Mouse (Mus musculus) MEL (cell line): ENCODE data around the gene 2410004B18Rik. TPM values are rescaled to one million over a fixed set of nuclear protein-coding genes. Genes with fewer than 3 reads are reported as not detected.

Experiments
- DNase-seq: peaks from one replicate; pipeline ENCODE4 v3.0.0; 2011; ENCODE audit warnings: low read depth, low spot score
- H3K27ac ChIP-seq: 2 replicates; pipeline ENCODE4 v1.5.1; 2012; ENCODE audit warnings: low read depth, mild to moderate bottlenecking, control low read depth, low read length, moderate library complexity; ENCODE audit not compliant: control insufficient read depth
- H3K27me3 ChIP-seq, 2 experiments: fragments of 150-350 bp in 1 of 2; sonication (generic) in 1 of 2; 2 replicates each; pipeline ENCODE4 v1.6.1; 2012; ENCODE audit warnings: low read length in 2 of 2, mild to moderate bottlenecking in 2 of 2, improper control_type of control experiment in 1 of 2, moderate library complexity in 1 of 2; ENCODE audit not compliant: insufficient read depth in 2 of 2, control insufficient read depth in 1 of 2
- H3K36me3 ChIP-seq, 2 experiments: 2 replicates each; pipeline ENCODE4 v1.6.1; 2012 to 2014; ENCODE audit warnings: low read length in 2 of 2, improper control_type of control experiment in 1 of 2, inconsistent platforms in 1 of 2, mild to moderate bottlenecking in 1 of 2; ENCODE audit not compliant: insufficient read depth in 2 of 2, control insufficient read depth in 1 of 2
- H3K4me1 ChIP-seq, 2 experiments: fragments of 150-350 bp in 1 of 2; sonication (generic) in 1 of 2; 2 replicates each; pipeline ENCODE4 v1.6.1; 2012; ENCODE audit warnings: low read length in 2 of 2, improper control_type of control experiment in 1 of 2, mild to moderate bottlenecking in 1 of 2; ENCODE audit not compliant: insufficient read depth in 2 of 2, control insufficient read depth in 1 of 2
- H3K4me3 ChIP-seq, 2 experiments: fragments of 150-350 bp in 1 of 2; sonication (generic) in 1 of 2; 2 replicates each; pipeline ENCODE4 v1.5.1; 2012; ENCODE audit warnings: low read depth in 2 of 2, low read length in 2 of 2, mild to moderate bottlenecking in 2 of 2, moderate library complexity in 2 of 2, control low read depth in 1 of 2, improper control_type of control experiment in 1 of 2; ENCODE audit not compliant: control insufficient read depth in 1 of 2, insufficient read depth in 1 of 2
- H3K79me2 ChIP-seq: 2 replicates; pipeline ENCODE4 v1.6.1; 2012; ENCODE audit warnings: mild to moderate bottlenecking, low read length, moderate library complexity; ENCODE audit not compliant: control insufficient read depth, poor library complexity, insufficient read depth
- H3K9ac ChIP-seq: 2 replicates; pipeline ENCODE4 v1.6.1; 2012; ENCODE audit warnings: low read depth, mild to moderate bottlenecking, control low read depth, low read length, moderate library complexity; ENCODE audit not compliant: control insufficient read depth, poor library complexity, severe bottlenecking
- H3K9me3 ChIP-seq: fragments of 150-350 bp; sonication (generic); replicated peaks from 2 replicates; pipeline ENCODE4 v1.6.1; 2012; ENCODE audit warnings: mild to moderate bottlenecking, low read length, improper control_type of control experiment, moderate library complexity; ENCODE audit not compliant: insufficient read depth
- CHD1 ChIP-seq: IDR thresholded peaks from 2 replicates; pipeline ENCODE4 v1.6.1; 2012; ENCODE audit warnings: low read depth, mild to moderate bottlenecking, inconsistent platforms, low read length, improper control_type of control experiment
- CHD2 ChIP-seq: IDR thresholded peaks from 2 replicates; pipeline ENCODE4 v1.6.1; 2011; ENCODE audit warnings: low read length, improper control_type of control experiment
- CTCF ChIP-seq, 3 experiments: IDR thresholded peaks in 2 of 3; conservative IDR thresholded peaks in 1 of 3; 2 replicates each; pipeline ENCODE4 v1.5.1; 2011 to 2012; ENCODE audit warnings: low read length in 3 of 3, low read depth in 2 of 3, mild to moderate bottlenecking in 2 of 3, improper control_type of control experiment in 1 of 3, inconsistent platforms in 1 of 3, mixed read lengths in 1 of 3, moderate library complexity in 1 of 3; ENCODE audit not compliant: control insufficient read depth in 1 of 3, insufficient read depth in 1 of 3, poor library complexity in 1 of 3, severe bottlenecking in 1 of 3
- E2F4 ChIP-seq: IDR thresholded peaks from 2 replicates; pipeline ENCODE4 v1.6.1; 2011; ENCODE audit warnings: low read depth, low read length, improper control_type of control experiment, borderline replicate concordance
- ETS1 ChIP-seq: IDR thresholded peaks from 2 replicates; pipeline ENCODE4 v1.6.1; 2012; ENCODE audit warnings: low read depth, mild to moderate bottlenecking, inconsistent platforms, low read length, improper control_type of control experiment, moderate library complexity
- KAT2A ChIP-seq: conservative IDR thresholded peaks from 2 replicates; pipeline ENCODE4 v1.6.1; 2012; ENCODE audit warnings: low read depth, low read length, improper control_type of control experiment, inconsistent platforms
- MAZ ChIP-seq: IDR thresholded peaks from 2 replicates; pipeline ENCODE4 v1.6.1; 2012; ENCODE audit warnings: low read depth, mild to moderate bottlenecking, inconsistent platforms, low read length, improper control_type of control experiment
- RAD21 ChIP-seq: IDR thresholded peaks from 2 replicates; pipeline ENCODE4 v1.6.1; 2011; ENCODE audit warnings: mild to moderate bottlenecking, low read depth, low read length, improper control_type of control experiment
- RCOR1 ChIP-seq: IDR thresholded peaks from 2 replicates; pipeline ENCODE4 v1.6.1; 2012; ENCODE audit warnings: low read depth, mild to moderate bottlenecking, inconsistent platforms, low read length, improper control_type of control experiment
- SIN3A ChIP-seq: IDR thresholded peaks from 2 replicates; pipeline ENCODE4 v1.6.1; 2012; ENCODE audit warnings: low read length, improper control_type of control experiment, inconsistent platforms
- SMC3 ChIP-seq: IDR thresholded peaks from 2 replicates; pipeline ENCODE4 v1.6.1; 2011; ENCODE audit warnings: low read depth, low read length, improper control_type of control experiment
- TBP ChIP-seq: IDR thresholded peaks from 2 replicates; pipeline ENCODE4 v1.8.0; 2011; ENCODE audit warnings: low read depth, low read length, improper control_type of control experiment
- TCF12 ChIP-seq: IDR thresholded peaks from 2 replicates; pipeline ENCODE4 v1.6.1; 2014; ENCODE audit warnings: low read depth, mild to moderate bottlenecking, inconsistent platforms, low read length, improper control_type of control experiment, moderate library complexity
- USF1 ChIP-seq: IDR thresholded peaks from 2 replicates; pipeline ENCODE4 v1.6.1; 2014; ENCODE audit warnings: low read depth, mild to moderate bottlenecking, inconsistent platforms, low read length, improper control_type of control experiment, moderate library complexity
- USF2 ChIP-seq, 2 experiments: IDR thresholded peaks; 2 replicates each; pipeline ENCODE4 v1.6.1; 2011 to 2012; ENCODE audit warnings: improper control_type of control experiment in 2 of 2, low read length in 2 of 2, borderline replicate concordance in 1 of 2, inconsistent platforms in 1 of 2, low read depth in 1 of 2, mild to moderate bottlenecking in 1 of 2; ENCODE audit not compliant: insufficient read depth in 1 of 2
- ZMIZ1 ChIP-seq: IDR thresholded peaks from 2 replicates; pipeline ENCODE4 v1.6.1; 2012; ENCODE audit warnings: low read depth, mild to moderate bottlenecking, inconsistent platforms, low read length, improper control_type of control experiment, moderate library complexity
- polyA plus RNA-seq, 2 experiments: library from polyadenylated mRNA; stranded (reverse) in 1 of 2; unstranded in 1 of 2; fragments of >175 nt in 1 of 2; fragments of >200 nt in 1 of 2; gene quantifications; 2 replicates each; pipeline versions ENCODE4 v1.2.1 to v1.2.4; 2012; ENCODE audit warnings: low replicate concordance in 2 of 2, low read depth in 1 of 2; ENCODE audit not compliant: insufficient read length in 2 of 2, insufficient read depth in 1 of 2, missing spikeins in 1 of 2
- total RNA-seq: library from RNA; depleted of rRNA; stranded (reverse); fragments of 300-350 nt; gene quantifications from 2 replicates; pipeline ENCODE4 v1.2.3, GENCODE M21; 2012

Gene 2410004B18Rik
- total and polyA plus RNA-seq, 3 experiments, result 32.3 to 42.3 TPM; not detected in 1

DNA sequence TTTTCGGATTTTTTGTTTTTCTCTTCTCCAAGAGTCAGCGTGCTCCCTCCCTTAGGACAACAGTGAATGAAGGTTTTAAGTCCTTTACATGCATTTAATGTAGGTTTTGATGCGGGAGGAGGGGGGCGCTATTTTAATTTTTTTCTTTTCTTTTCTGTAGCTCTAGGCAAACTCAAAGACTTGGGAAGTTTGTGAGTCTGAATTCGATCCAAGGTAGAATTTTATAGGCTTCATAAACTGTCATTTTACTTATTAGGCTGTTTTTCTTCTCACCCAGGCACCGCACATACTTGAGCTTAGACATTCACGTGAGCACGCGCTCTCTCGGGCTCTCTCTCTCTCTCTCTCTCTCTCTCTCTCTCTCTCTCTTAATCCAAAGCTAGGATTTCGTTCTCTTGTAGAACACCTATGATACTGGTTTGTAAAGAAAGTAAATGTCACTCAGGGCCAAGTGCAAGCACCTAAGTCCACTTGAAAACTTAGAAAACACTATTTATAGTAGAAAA is 51.8 kb downstream of the 2410004B18Rik start (continued):
- TF ChIP-seq TCF12, result no peak
- TF ChIP-seq ZMIZ1, result no peak
- 0 out of 2 replicates have a peak, but pooled peaks have one; percentile 7 for TF ChIP-seq SMC3

DNA sequence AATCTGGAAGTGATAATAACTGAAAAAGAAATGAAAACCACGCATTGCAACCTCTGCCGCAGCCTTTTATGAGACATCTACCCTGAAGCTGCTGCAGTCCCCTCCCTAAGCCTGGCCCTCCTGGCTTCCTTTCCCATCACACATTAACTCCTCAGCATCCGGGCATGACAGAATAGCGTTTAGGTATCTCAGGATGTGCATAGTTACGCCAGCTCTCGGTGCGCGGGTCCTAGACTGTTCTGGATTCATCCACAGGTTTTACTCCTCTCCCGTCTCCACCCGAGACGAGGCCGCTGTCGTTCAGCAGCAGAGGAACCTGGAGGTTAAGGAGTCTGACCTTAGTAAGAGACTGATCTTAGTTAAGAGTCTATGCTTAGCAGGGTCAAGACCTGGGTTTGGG is 53.3 kb downstream of the 2410004B18Rik start:
- peaks cover 0 to 17% of the 10 kb centered on the region in 2 experiments; a peak in 3 of 4 replicates for H3K36me3 ChIP-seq
- TF ChIP-seq MAZ, result no peak
- no peak for TF ChIP-seq CTCF (IDR thresholded peaks at IDR 0.05 in 2 of 3, conservative IDR thresholded peaks at IDR 0.05 in 1 of 3; ENCODE audit: control insufficient read depth in 1 of 3, insufficient read depth in 1 of 3, low read depth in 2 of 3, low read length in 3 of 3, poor library complexity in 1 of 3, severe bottlenecking in 1 of 3)
- TF ChIP-seq CHD2, result no peak
- no peak for TF ChIP-seq E2F4
- no peak for TF ChIP-seq ETS1
- no peak for TF ChIP-seq RCOR1
- TF ChIP-seq KAT2A, result no peak
- no peak for TF ChIP-seq USF1
- no peak for TF ChIP-seq TBP
- peaks cover 8 to 14% of the 10 kb centered on the region in 2 experiments; a peak in 3 of 4 replicates for H3K4me1 ChIP-seq
- peak overlapping the region; percentile 38 for H3K9ac ChIP-seq
- H3K27me3 ChIP-seq, result no peaks in the 10 kb centered on the region
- peaks cover 55% of the 10 kb centered on the region for H3K79me2 ChIP-seq
- DNase-seq, result peak; percentile 79
- H3K9me3 ChIP-seq, result no peaks in the 10 kb centered on the region
- H3K27ac ChIP-seq, result peak overlapping the region; percentile 1; the same call in 1 of the 2 replicates
- peak overlapping the region; percentile 51 to 63 for H3K4me3 ChIP-seq

DNA sequence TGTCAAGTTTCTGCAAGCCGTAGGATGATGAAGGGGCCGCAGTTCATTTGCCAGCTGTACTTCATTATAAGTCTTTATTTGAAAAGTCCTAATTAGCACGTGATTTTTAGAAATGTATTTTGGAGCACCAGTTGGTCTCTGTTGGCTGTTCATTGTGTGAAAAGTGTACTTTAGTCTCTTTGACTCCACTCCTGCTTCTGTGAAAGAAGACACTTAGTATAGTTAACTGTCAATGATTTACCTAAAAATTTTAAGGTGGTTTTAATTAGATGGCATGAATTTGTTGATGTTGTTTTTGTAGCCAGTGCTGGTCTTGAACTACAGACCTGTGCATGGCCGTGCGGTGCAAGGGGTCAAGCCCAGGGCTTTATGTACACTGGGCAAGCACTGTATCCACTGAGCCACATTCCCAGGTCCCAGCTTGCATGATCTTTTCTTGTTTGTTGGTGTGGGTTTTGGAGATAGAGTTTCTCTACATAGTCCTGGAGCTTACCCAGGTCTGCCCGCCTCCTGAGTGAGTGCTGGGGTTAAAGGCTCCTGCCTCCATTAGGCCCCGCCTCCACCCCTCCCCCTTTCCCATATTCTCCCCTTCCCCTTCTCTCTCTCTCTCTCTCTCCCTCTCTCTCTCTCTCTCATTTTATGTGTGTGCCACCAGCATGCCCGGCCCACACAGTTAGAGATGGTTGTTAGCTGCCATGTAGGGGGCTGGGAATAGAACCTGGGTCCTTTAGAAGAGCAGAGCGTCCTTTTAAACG is 54.3 kb downstream of the 2410004B18Rik start:
- Histone ChIP-seq H3K79me2 (peaks cover 55% of the 10 kb centered on the region), H3K4me3 (no peak overlapping the region), H3K27me3 (no peaks in the 10 kb centered on the region), H3K9ac (no peak overlapping the region), H3K9me3 (no peaks in the 10 kb centered on the region), H3K36me3 (peaks cover 1 to 17% of the 10 kb centered on the region in 2 experiments; a peak in 3 of 4 replicates), H3K4me1 (peaks cover 8 to 14% of the 10 kb centered on the region in 2 experiments; a peak in 3 of 4 replicates), H3K27ac (no peak overlapping the region)
- peak; percentile 15 for DNase-seq
- TF ChIP-seq SIN3A (0 out of 2 replicates have a peak, but pooled peaks have one; percentile 16), USF2 (IDR thresholded peaks at IDR 0.05; ENCODE audit: borderline replicate concordance in 1 of 2, insufficient read depth in 1 of 2, low read depth in 1 of 2, low read length in 2 of 2) (no peak), CHD1 (no peak), MAZ (no peak), CHD2 (no peak), RAD21 (no peak)
